Mouse (Mus musculus): ENCODE results near the gene Gpr157.

GRCm38 (mm10) chr4:150155301-150155700 is 68.1 kb downstream of the Gpr157 start:
- TF ChIP-seq POLR2A (IDR thresholded peaks at IDR 0.05; ENCODE audit: borderline replicate concordance, low read depth, low read length) (no peak), CTCF (IDR thresholded peaks at IDR 0.05; ENCODE audit: low read depth, low read length) (no peak)

Data from bone marrow macrophage, adult 2 months (primary cell).